Mouse (Mus musculus) liver, embryonic 12.5 days (tissue): ENCODE data around the gene Dhx8. TPM values are rescaled to one million over a fixed set of nuclear protein-coding genes. Genes with fewer than 3 reads are reported as not detected.

Experiments
- ATAC-seq: fragments of 200-750 bp; cut with Nextera tagmentation; 2 replicates; pipeline ENCODE4 v1.8.0; 2017; ENCODE audit warnings: moderate number of reproducible peaks, mild to moderate bottlenecking, moderate library complexity
- H3K27ac ChIP-seq: fragments of 300-500 bp; sonication (generic); 2 replicates; pipeline ENCODE4 v1.5.1; 2016; ENCODE audit warnings: mild to moderate bottlenecking
- H3K27me3 ChIP-seq: fragments of 300-500 bp; sonication (generic); replicated peaks from 2 replicates; pipeline ENCODE4 v1.6.1; 2016; ENCODE audit warnings: mild to moderate bottlenecking, moderate library complexity
- H3K36me3 ChIP-seq: fragments of 300-500 bp; sonication (generic); 2 replicates; pipeline ENCODE4 v1.6.1; 2016; ENCODE audit warnings: mild to moderate bottlenecking, moderate library complexity
- H3K4me1 ChIP-seq: fragments of 300-500 bp; sonication (generic); 2 replicates; pipeline ENCODE4 v1.6.1; 2016
- H3K4me2 ChIP-seq: fragments of 300-500 bp; sonication (generic); 2 replicates; pipeline ENCODE4 v1.6.1; 2016; ENCODE audit warnings: mild to moderate bottlenecking, moderate library complexity
- H3K4me3 ChIP-seq: fragments of 300-500 bp; sonication (generic); 2 replicates; pipeline ENCODE4 v1.5.1; 2016; ENCODE audit warnings: mild to moderate bottlenecking, moderate library complexity
- H3K9ac ChIP-seq: fragments of 300-500 bp; sonication (generic); 2 replicates; pipeline ENCODE4 v1.6.1; 2016; ENCODE audit warnings: mild to moderate bottlenecking, moderate library complexity
- H3K9me3 ChIP-seq: fragments of 300-500 bp; sonication (generic); replicated peaks from 2 replicates; pipeline ENCODE4 v1.6.1; 2016; ENCODE audit warnings: mild to moderate bottlenecking, moderate library complexity
- WGBS: fragments of 180-500 bp; shearing (Covaris S2); methylation state at CpG from one replicate; pipeline ENCODE4 v1.1.7; 2016; ENCODE audit not compliant: insufficient replicate concordance; 5-methylcytosine and 5-hydroxymethylcytosine counted together
- polyA plus RNA-seq: library from polyadenylated mRNA; unstranded; fragments of >200 nt; fragmentation: Nextera tagmentation; extraction: Ambion mirVana; gene quantifications from 2 replicates; pipeline ENCODE4 v1.2.1, GENCODE M21; 2016

Gene Dhx8
- polyA plus RNA-seq, 1 experiment from 2014 or later = 26.3 TPM

- under 1% methylated on average over 65 of the region's 67 CpGs for WGBS
- peak overlapping the region; percentile 82 for H3K4me2 ChIP-seq
- H3K9ac ChIP-seq = peak overlapping the region; percentile 29
- H3K9me3 ChIP-seq = no peaks in the 10 kb centered on the region
- no peaks in the 10 kb centered on the region for H3K36me3 ChIP-seq
- peak; percentile 44 for ATAC-seq
- H3K4me3 ChIP-seq = peak overlapping the region; percentile 55
- H3K27ac ChIP-seq = no peak overlapping the region
- H3K4me1 ChIP-seq = peaks cover 18% of the 10 kb centered on the region
- peaks cover 98% of the 10 kb centered on the region for H3K27me3 ChIP-seq
These were observed 51.9 kb downstream of the Dhx8 start for GRCm38 (mm10) chr11:101784488-101785142.

- Histone ChIP-seq H3K36me3 (no peaks in the 10 kb centered on the region), H3K9me3 (no peaks in the 10 kb centered on the region), H3K9ac (peak within 1 kb of the TSS; percentile 29), H3K4me3 (peak within 1 kb of the TSS; percentile 55), H3K4me2 (peak within 1 kb of the TSS; percentile 82), H3K27ac (no peak within 1 kb of the TSS), H3K27me3 (peaks cover 99% of the 10 kb centered on the region), H3K4me1 (peaks cover 20% of the 10 kb centered on the region)
- ATAC-seq = peak; percentile 73
- WGBS = under 1% methylated on average over 35 of the region's 35 CpGs
These were observed 52.6 kb downstream of the Dhx8 start, which contains the start of gene Etv4 for GRCm38 (mm10) chr11:101785143-101785851. Gene Etv4 (minus strand): TSS chr11:101785371.

GRCm38 (mm10) chr11:101785852-101786205, 53.1 kb downstream of the Dhx8 start:
- peak overlapping the region; percentile 55 for H3K4me3 ChIP-seq
- H3K27ac ChIP-seq = no peak overlapping the region
- H3K27me3 ChIP-seq = peaks cover 97% of the 10 kb centered on the region
- peak overlapping the region; percentile 82 for H3K4me2 ChIP-seq
- H3K4me1 ChIP-seq = peaks cover 25% of the 10 kb centered on the region
- no peaks in the 10 kb centered on the region for H3K9me3 ChIP-seq
- no peak for ATAC-seq
- WGBS = 9% methylated on average over 7 of the region's 7 CpGs
- no peaks in the 10 kb centered on the region for H3K36me3 ChIP-seq
- no peak overlapping the region for H3K9ac ChIP-seq

GRCm38 (mm10) chr11:101786651-101787050, 53.9 kb downstream of the Dhx8 start:
- H3K9me3 ChIP-seq = no peaks in the 10 kb centered on the region
- no peak overlapping the region for H3K4me3 ChIP-seq
- no peak for ATAC-seq
- peaks cover 90% of the 10 kb centered on the region for H3K27me3 ChIP-seq
- H3K9ac ChIP-seq = no peak overlapping the region
- H3K27ac ChIP-seq = no peak overlapping the region
- H3K36me3 ChIP-seq = no peaks in the 10 kb centered on the region
- no peak overlapping the region for H3K4me2 ChIP-seq
- peaks cover 29% of the 10 kb centered on the region for H3K4me1 ChIP-seq
- 57% methylated on average over 7 of the region's 7 CpGs for WGBS

GRCm38 (mm10) chr11:101787432-101787831, 54.7 kb downstream of the Dhx8 start:
- no peak for ATAC-seq
- Histone ChIP-seq H3K9me3 (no peaks in the 10 kb centered on the region), H3K27ac (no peak overlapping the region), H3K4me1 (peaks cover 29% of the 10 kb centered on the region), H3K4me2 (no peak overlapping the region), H3K4me3 (no peak overlapping the region), H3K36me3 (no peaks in the 10 kb centered on the region), H3K27me3 (peaks cover 82% of the 10 kb centered on the region), H3K9ac (no peak overlapping the region)
- WGBS = 93% methylated on average over 1 of the region's 1 CpGs

GRCm38 (mm10) chr11:101790811-101791526, 58.2 kb downstream of the Dhx8 start:
- Histone ChIP-seq H3K27ac (0 out of 2 replicates have a peak overlapping the region, but pooled peaks have one; percentile 0), H3K36me3 (no peaks in the 10 kb centered on the region), H3K4me3 (no peak overlapping the region), H3K9me3 (no peaks in the 10 kb centered on the region), H3K4me2 (peak overlapping the region; percentile 26; the same call in 1 of the 2 replicates), H3K9ac (no peak overlapping the region), H3K4me1 (peaks cover 11% of the 10 kb centered on the region), H3K27me3 (peaks cover 52% of the 10 kb centered on the region)
- no peak for ATAC-seq
- WGBS = 43% methylated on average over 19 of the region's 19 CpGs

GRCm38 (mm10) chr11:101797355-101797754, 64.6 kb downstream of the Dhx8 start:
- Histone ChIP-seq H3K36me3 (no peaks in the 10 kb centered on the region), H3K27me3 (peaks cover 18% of the 10 kb centered on the region), H3K9ac (no peak overlapping the region), H3K4me3 (no peak overlapping the region), H3K4me2 (no peak overlapping the region), H3K4me1 (no peaks in the 10 kb centered on the region), H3K27ac (no peak overlapping the region), H3K9me3 (no peaks in the 10 kb centered on the region)
- 67% methylated on average over 2 of the region's 2 CpGs for WGBS
- no peak for ATAC-seq

- 26% methylated on average over 8 of the region's 8 CpGs for WGBS
- H3K27ac ChIP-seq = no peak overlapping the region
- H3K36me3 ChIP-seq = no peaks in the 10 kb centered on the region
- no peak overlapping the region for H3K9ac ChIP-seq
- H3K4me2 ChIP-seq = no peak overlapping the region
- ATAC-seq = no peak
- peaks cover 21% of the 10 kb centered on the region for H3K27me3 ChIP-seq
- no peaks in the 10 kb centered on the region for H3K4me1 ChIP-seq
- no peaks in the 10 kb centered on the region for H3K9me3 ChIP-seq
- H3K4me3 ChIP-seq = no peak overlapping the region
These were observed 65.4 kb downstream of the Dhx8 start for GRCm38 (mm10) chr11:101798083-101798482.

- no peak overlapping the region for H3K4me2 ChIP-seq
- no peak overlapping the region for H3K27ac ChIP-seq
- H3K9ac ChIP-seq = no peak overlapping the region
- 20% methylated on average over 5 of the region's 5 CpGs for WGBS
- no peak overlapping the region for H3K4me3 ChIP-seq
- no peaks in the 10 kb centered on the region for H3K4me1 ChIP-seq
- H3K9me3 ChIP-seq = no peaks in the 10 kb centered on the region
- H3K27me3 ChIP-seq = peaks cover 39% of the 10 kb centered on the region
- ATAC-seq = no peak
- H3K36me3 ChIP-seq = no peaks in the 10 kb centered on the region
These were observed 68.7 kb downstream of the Dhx8 start for GRCm38 (mm10) chr11:101801386-101801785.

GRCm38 (mm10) chr11:101805113-101805704, 72.5 kb downstream of the Dhx8 start:
- no peak overlapping the region for H3K4me2 ChIP-seq
- H3K9ac ChIP-seq = no peak overlapping the region
- ATAC-seq = no peak
- H3K9me3 ChIP-seq = no peaks in the 10 kb centered on the region
- H3K27ac ChIP-seq = no peak overlapping the region
- H3K4me3 ChIP-seq = no peak overlapping the region
- no peaks in the 10 kb centered on the region for H3K36me3 ChIP-seq
- WGBS = 68% methylated on average over 8 of the region's 8 CpGs
- no peaks in the 10 kb centered on the region for H3K4me1 ChIP-seq
- peaks cover 60% of the 10 kb centered on the region for H3K27me3 ChIP-seq

GRCm38 (mm10) chr11:101806741-101807140, 74.0 kb downstream of the Dhx8 start:
- Histone ChIP-seq H3K27ac (no peak overlapping the region), H3K9ac (no peak overlapping the region), H3K4me3 (no peak overlapping the region), H3K4me1 (no peaks in the 10 kb centered on the region), H3K36me3 (no peaks in the 10 kb centered on the region), H3K27me3 (peaks cover 62% of the 10 kb centered on the region), H3K9me3 (no peaks in the 10 kb centered on the region), H3K4me2 (no peak overlapping the region)
- 52% methylated on average over 12 of the region's 12 CpGs for WGBS
- ATAC-seq = no peak

- Histone ChIP-seq H3K4me2 (no peak overlapping the region), H3K4me1 (no peaks in the 10 kb centered on the region), H3K27ac (no peak overlapping the region), H3K9me3 (no peaks in the 10 kb centered on the region), H3K9ac (no peak overlapping the region), H3K27me3 (peaks cover 57% of the 10 kb centered on the region), H3K36me3 (no peaks in the 10 kb centered on the region), H3K4me3 (no peak overlapping the region)
- no peak for ATAC-seq
- 74% methylated on average over 10 of the region's 10 CpGs for WGBS
These were observed 74.5 kb downstream of the Dhx8 start for GRCm38 (mm10) chr11:101807266-101807665.
